Mouse (Mus musculus): ENCODE data around the gene Utp11.

Utp11 gene

DNA sequence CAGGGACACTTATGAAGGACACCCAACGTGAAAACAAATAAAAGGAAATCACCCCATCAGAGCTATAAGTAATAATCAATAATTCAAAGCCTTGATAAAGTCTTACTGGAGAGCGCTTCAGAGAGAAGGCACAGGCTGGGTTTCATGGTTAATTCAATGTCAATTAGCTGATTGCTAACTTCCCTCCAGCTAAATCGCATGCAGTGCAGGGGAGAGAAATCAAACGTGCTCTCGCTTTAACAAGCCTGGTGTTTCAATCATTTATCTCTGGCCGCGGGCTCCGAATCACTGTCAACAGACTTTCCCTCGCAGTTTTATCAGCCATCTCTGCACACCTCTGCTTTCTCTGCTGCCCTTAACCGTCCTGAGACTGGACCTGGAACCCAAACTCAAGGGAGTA is 60.5 kb downstream of the Utp11 start:
- no peak for DNase-seq (ENCODE audit: low spot score)

GRCm38 (mm10) chr4:124631456-124631855 is 61.9 kb downstream of the Utp11 start:
- DNase-seq (ENCODE audit: low spot score): no peak
